Mouse (Mus musculus) limb, embryonic 11.5 days (tissue): ENCODE measurements at regions not wholly inside any gene's neighbourhood (a gene's known extent, or its start where the extent isn't known, plus 50 kb on each side); places are given as distances from the start of the nearest gene placed in this dataset.

Source experiments
- ATAC-seq: fragments of 200-750 bp; cut with Nextera tagmentation; 2 replicates; pipeline ENCODE4 v1.8.0; 2017; ENCODE audit warnings: low read depth; ENCODE audit not compliant: insufficient number of reproducible peaks, low FRiP score, low TSS enrichment
- DNase-seq: peaks from one replicate; pipeline ENCODE4 v3.0.0-alpha.2; 2015; ENCODE audit warnings: low spot score
- H3K27ac ChIP-seq: fragments of 300-500 bp; sonication (generic); replicated peaks from 2 replicates; pipeline ENCODE4 v1.5.1; 2014; ENCODE audit warnings: low read depth, mild to moderate bottlenecking, low read length
- H3K27me3 ChIP-seq: fragments of 300-500 bp; sonication (generic); 2 replicates; pipeline ENCODE4 v1.6.1; 2014; ENCODE audit warnings: mild to moderate bottlenecking, low read length, mixed read lengths; ENCODE audit not compliant: control insufficient read depth, insufficient read depth
- H3K36me3 ChIP-seq: fragments of 300-500 bp; sonication (generic); 2 replicates; pipeline ENCODE4 v1.6.1; 2014; ENCODE audit warnings: mild to moderate bottlenecking, low read length, moderate library complexity, mixed read lengths; ENCODE audit not compliant: control insufficient read depth, insufficient read depth
- H3K4me1 ChIP-seq: fragments of 300-500 bp; sonication (generic); 2 replicates; pipeline ENCODE4 v1.6.1; 2014; ENCODE audit warnings: low read length, mixed read lengths; ENCODE audit not compliant: control insufficient read depth, insufficient read depth
- H3K4me2 ChIP-seq: fragments of 300-500 bp; sonication (generic); 2 replicates; pipeline ENCODE4 v1.6.1; 2014; ENCODE audit warnings: low read depth, mild to moderate bottlenecking, moderate library complexity; ENCODE audit not compliant: severe bottlenecking
- H3K4me3 ChIP-seq: fragments of 300-500 bp; sonication (generic); 2 replicates; pipeline ENCODE4 v1.5.1; 2014; ENCODE audit warnings: low read depth, low read length
- H3K9ac ChIP-seq: fragments of 300-500 bp; sonication (generic); 2 replicates; pipeline ENCODE4 v1.6.1; 2014; ENCODE audit warnings: mild to moderate bottlenecking, low read length
- H3K9me3 ChIP-seq: fragments of 300-500 bp; sonication (generic); 2 replicates; pipeline ENCODE4 v1.6.1; 2016; ENCODE audit warnings: low read length; ENCODE audit not compliant: control insufficient read depth
- WGBS: fragments of 180-500 bp; shearing (Covaris S2); extraction: QIAGEN DNeasy Blood & Tissue Kit; methylation state at CpG from one replicate; pipeline ENCODE4 v1.1.7; 2014; 5-methylcytosine and 5-hydroxymethylcytosine counted together

- Histone ChIP-seq H3K27me3 (no peaks in the 10 kb centered on the region), H3K4me2 (no peak overlapping the region), H3K36me3 (no peaks in the 10 kb centered on the region), H3K9ac (no peak overlapping the region), H3K4me3 (no peak overlapping the region), H3K27ac (no peak overlapping the region), H3K4me1 (no peaks in the 10 kb centered on the region), H3K9me3 (no peaks in the 10 kb centered on the region)
- WGBS: 75% methylated on average over 4 of the region's 4 CpGs
- ATAC-seq (no peak), DNase-seq (no peak)
Measured at GRCm38 (mm10) chr10:57156426-57156825, 329.8 kb upstream of the Hsf2 start.

- Histone ChIP-seq H3K27ac (no peak overlapping the region), H3K9ac (no peak overlapping the region), H3K4me2 (no peak overlapping the region), H3K27me3 (no peaks in the 10 kb centered on the region), H3K4me3 (no peak overlapping the region), H3K9me3 (no peaks in the 10 kb centered on the region), H3K4me1 (no peaks in the 10 kb centered on the region), H3K36me3 (no peaks in the 10 kb centered on the region)
- DNase-seq (no peak), ATAC-seq (no peak)
- WGBS: 75% methylated on average over 9 of the region's 9 CpGs
Measured at GRCm38 (mm10) chr10:57156912-57157311, 329.3 kb upstream of the Hsf2 start.

- Histone ChIP-seq H3K27me3 (no peaks in the 10 kb centered on the region), H3K4me1 (no peaks in the 10 kb centered on the region), H3K4me3 (no peak overlapping the region), H3K9me3 (no peaks in the 10 kb centered on the region), H3K9ac (no peak overlapping the region), H3K36me3 (no peaks in the 10 kb centered on the region), H3K4me2 (no peak overlapping the region), H3K27ac (no peak overlapping the region)
- DNase-seq (no peak), ATAC-seq (no peak)
Measured at GRCm38 (mm10) chr10:57160546-57160945, 325.6 kb upstream of the Hsf2 start.

GRCm38 (mm10) chr10:57163359-57163758 lies 322.8 kb upstream of the Hsf2 start:
- Histone ChIP-seq H3K36me3 (no peaks in the 10 kb centered on the region), H3K4me3 (no peak overlapping the region), H3K9me3 (no peaks in the 10 kb centered on the region), H3K27ac (no peak overlapping the region), H3K4me1 (no peaks in the 10 kb centered on the region), H3K4me2 (no peak overlapping the region), H3K27me3 (no peaks in the 10 kb centered on the region), H3K9ac (no peak overlapping the region)
- no peak for DNase-seq
- no peak for ATAC-seq
- 65% methylated on average over 5 of the region's 5 CpGs for WGBS

- ATAC-seq (no peak), DNase-seq (peak; percentile 61)
- WGBS: 72% methylated on average over 1 of the region's 1 CpGs
- H3K36me3 ChIP-seq: no peaks in the 10 kb centered on the region
- H3K4me2 ChIP-seq: no peak overlapping the region
- no peaks in the 10 kb centered on the region for H3K27me3 ChIP-seq
- no peak overlapping the region for H3K4me3 ChIP-seq
- H3K4me1 ChIP-seq: no peaks in the 10 kb centered on the region
- no peak overlapping the region for H3K9ac ChIP-seq
- no peaks in the 10 kb centered on the region for H3K9me3 ChIP-seq
- H3K27ac ChIP-seq: no peak overlapping the region
Measured at GRCm38 (mm10) chr10:57183560-57183959, 302.6 kb upstream of the Hsf2 start.

- Histone ChIP-seq H3K27me3 (no peaks in the 10 kb centered on the region), H3K4me2 (no peak overlapping the region), H3K4me3 (no peak overlapping the region), H3K9me3 (no peaks in the 10 kb centered on the region), H3K36me3 (no peaks in the 10 kb centered on the region), H3K9ac (no peak overlapping the region), H3K4me1 (no peaks in the 10 kb centered on the region), H3K27ac (no peak overlapping the region)
- ATAC-seq (no peak), DNase-seq (no peak)
Measured at GRCm38 (mm10) chr10:57210701-57211100, 275.5 kb upstream of the Hsf2 start.

- Histone ChIP-seq H3K4me3 (no peak overlapping the region), H3K4me2 (no peak overlapping the region), H3K9me3 (no peaks in the 10 kb centered on the region), H3K27me3 (no peaks in the 10 kb centered on the region), H3K4me1 (no peaks in the 10 kb centered on the region), H3K27ac (no peak overlapping the region), H3K36me3 (no peaks in the 10 kb centered on the region), H3K9ac (no peak overlapping the region)
- ATAC-seq: no peak
- no peak for DNase-seq
- WGBS: 69% methylated on average over 3 of the region's 3 CpGs
Measured at GRCm38 (mm10) chr10:57231117-57231516, 255.1 kb upstream of the Hsf2 start.

- Histone ChIP-seq H3K9me3 (no peaks in the 10 kb centered on the region), H3K4me3 (no peak overlapping the region), H3K27me3 (no peaks in the 10 kb centered on the region), H3K9ac (no peak overlapping the region), H3K27ac (no peak overlapping the region), H3K4me1 (no peaks in the 10 kb centered on the region), H3K4me2 (no peak overlapping the region), H3K36me3 (no peaks in the 10 kb centered on the region)
- no peak for DNase-seq
- ATAC-seq: no peak
- 62% methylated on average over 1 of the region's 1 CpGs for WGBS
Measured at GRCm38 (mm10) chr10:57281220-57281619, 205.0 kb upstream of the Hsf2 start.

- Histone ChIP-seq H3K27ac (no peak overlapping the region), H3K36me3 (no peaks in the 10 kb centered on the region), H3K4me3 (no peak overlapping the region), H3K9ac (no peak overlapping the region), H3K4me2 (no peak overlapping the region), H3K4me1 (no peaks in the 10 kb centered on the region), H3K27me3 (no peaks in the 10 kb centered on the region), H3K9me3 (no peaks in the 10 kb centered on the region)
- 85% methylated on average over 5 of the region's 5 CpGs for WGBS
- no peak for ATAC-seq
- DNase-seq: no peak
Measured at GRCm38 (mm10) chr10:57282896-57283295, 203.3 kb upstream of the Hsf2 start.
